Comparison of ENCODE assay signal across 12 mouse cellular contexts in genomic region chr10:103027226-103027930, GRCm38 (mm10). TPM values are rescaled to one million over a fixed set of nuclear protein-coding genes. Genes with fewer than 3 reads are reported as not detected.
DNase-seq lines count a peak whose midpoint lies in the region; ATAC-seq and TF ChIP-seq lines count a peak whose summit lies in the region.
"Had no signal": no experiment of that assay in that cellular context is flagged by ENCODE, and none has a peak within 500 bp of the region (broad histone marks: within the 10 kb centered on the region; RNA-seq: fewer than 3 reads in every experiment).

No protein-coding gene starts in this region.

- WGBS in heart, embryonic 13.5 days: 2% methylated on average over 20 of the region's 20 CpGs
- WGBS in liver, embryonic 11.5 days: 2% methylated on average over 20 of the region's 20 CpGs
- 2% methylated on average over 20 of the region's 20 CpGs for WGBS in liver, embryonic 12.5 days (ENCODE audit: insufficient replicate concordance)
- 1% methylated on average over 20 of the region's 20 CpGs for WGBS in embryonic facial prominence, embryonic 13.5 days
- WGBS in liver, postnatal 0 days (ENCODE audit: insufficient replicate concordance): 3% methylated on average over 20 of the region's 20 CpGs

- TF ChIP-seq EP300 in liver, postnatal 0 days (IDR thresholded peaks at IDR 0.05; ENCODE audit: low read depth): no peak

- no peak for TF ChIP-seq CTCF in liver, postnatal 0 days (IDR thresholded peaks at IDR 0.05; ENCODE audit: low read depth)

- H3K9me3 ChIP-seq in heart, embryonic 13.5 days: no peaks in the 10 kb centered on the region
- H3K9me3 ChIP-seq in liver, embryonic 11.5 days (ENCODE audit: control insufficient read depth, low read length): no peaks in the 10 kb centered on the region
- no peaks in the 10 kb centered on the region for H3K9me3 ChIP-seq in liver, embryonic 12.5 days (replicated peaks)
- no peaks in the 10 kb centered on the region for H3K9me3 ChIP-seq in embryonic facial prominence, embryonic 13.5 days
- H3K9me3 ChIP-seq in liver, postnatal 0 days (ENCODE audit: low read length): no peaks in the 10 kb centered on the region

- intact Hi-C loops in heart, postnatal 14 days (cut with DNase I): no loop called here

- no peaks in the 10 kb centered on the region for H3K36me3 ChIP-seq in heart, embryonic 13.5 days
- no peaks in the 10 kb centered on the region for H3K36me3 ChIP-seq in liver, embryonic 11.5 days (ENCODE audit: control insufficient read depth, insufficient read depth, low read length)
- H3K36me3 ChIP-seq in liver, embryonic 12.5 days: no peaks in the 10 kb centered on the region
- H3K36me3 ChIP-seq in embryonic facial prominence, embryonic 13.5 days: 0 out of 2 replicates have a peak, but pooled peaks cover 4% of the 10 kb centered on the region
- H3K36me3 ChIP-seq in liver, postnatal 0 days (replicated peaks; ENCODE audit: insufficient read depth, low read length): no peaks in the 10 kb centered on the region

- DNase-seq in heart, postnatal 14 days: no peak
- DNase-seq in liver, embryonic 11.5 days (ENCODE audit: low spot score): no peak
- DNase-seq in liver, postnatal 0 days: no peak
- DNase-seq in left cerebral cortex, adult 18-20 months (ENCODE audit: low spot score in 2 of 2): no peak
- no peak for DNase-seq in testis, postnatal 10 days (ENCODE audit: low spot score)
- DNase-seq: lung, adult 18-20 months had no signal

- H3K4me1 ChIP-seq in heart, embryonic 13.5 days: peaks cover 18% of the 10 kb centered on the region
- H3K4me1 ChIP-seq in liver, embryonic 11.5 days (replicated peaks; ENCODE audit: control insufficient read depth, insufficient read depth, low read length): no peaks in the 10 kb centered on the region
- no peaks in the 10 kb centered on the region for H3K4me1 ChIP-seq in liver, embryonic 12.5 days
- H3K4me1 ChIP-seq in embryonic facial prominence, embryonic 13.5 days: no peaks in the 10 kb centered on the region
- peaks cover 2% of the 10 kb centered on the region; the same call in 1 of the 2 replicates for H3K4me1 ChIP-seq in liver, postnatal 0 days (ENCODE audit: insufficient read depth)

- peak overlapping the region; percentile 79 for H3K4me2 ChIP-seq in heart, embryonic 13.5 days
- H3K4me2 ChIP-seq in liver, embryonic 11.5 days: peak overlapping the region; percentile 1; the same call in 1 of the 2 replicates
- no peak overlapping the region for H3K4me2 ChIP-seq in liver, embryonic 12.5 days
- H3K4me2 ChIP-seq in embryonic facial prominence, embryonic 13.5 days: peak overlapping the region; percentile 62
- H3K4me2 ChIP-seq in liver, postnatal 0 days (ENCODE audit: low read depth, low read length): 0 out of 2 replicates have a peak overlapping the region, but pooled peaks have one; percentile 55

- H3K27ac ChIP-seq in heart, embryonic 13.5 days (replicated peaks): no peak overlapping the region
- no peak overlapping the region for H3K27ac ChIP-seq in liver, embryonic 11.5 days (ENCODE audit: low read depth, low read length)
- H3K27ac ChIP-seq in liver, embryonic 12.5 days: no peak overlapping the region
- peak overlapping the region; percentile 99 for H3K27ac ChIP-seq in embryonic facial prominence, embryonic 13.5 days
- H3K27ac ChIP-seq in liver, postnatal 0 days (ENCODE audit: low read depth): no peak overlapping the region

- peak overlapping the region; percentile 55 for H3K4me3 ChIP-seq in heart, embryonic 13.5 days
- H3K4me3 ChIP-seq in liver, embryonic 11.5 days (ENCODE audit: low read depth, low read length): no peak overlapping the region
- H3K4me3 ChIP-seq in liver, embryonic 12.5 days: no peak overlapping the region
- peak overlapping the region; percentile 70 for H3K4me3 ChIP-seq in embryonic facial prominence, embryonic 13.5 days
- H3K4me3 ChIP-seq in liver, postnatal 0 days (ENCODE audit: low read depth, low read length): peak overlapping the region; percentile 31; the same call in 1 of the 2 replicates

- H3K9ac ChIP-seq in heart, embryonic 13.5 days: no peak overlapping the region
- H3K9ac ChIP-seq in liver, embryonic 11.5 days (ENCODE audit: low read depth, low read length): no peak overlapping the region
- H3K9ac ChIP-seq in liver, embryonic 12.5 days: no peak overlapping the region
- peak overlapping the region; percentile 98 for H3K9ac ChIP-seq in embryonic facial prominence, embryonic 13.5 days
- no peak overlapping the region for H3K9ac ChIP-seq in liver, postnatal 0 days (replicated peaks)

- ATAC-seq in heart, embryonic 13.5 days (ENCODE audit: extremely low read depth, insufficient number of reproducible peaks, low FRiP score, low TSS enrichment): no peak
- ATAC-seq in liver, embryonic 11.5 days (replicated peaks; ENCODE audit: low FRiP score): no peak
- no peak for ATAC-seq in liver, embryonic 12.5 days
- no peak for ATAC-seq in embryonic facial prominence, embryonic 13.5 days (ENCODE audit: insufficient number of reproducible peaks, insufficient read depth, low FRiP score, low TSS enrichment, low read depth)
- ATAC-seq in liver, postnatal 0 days: no peak

- H3K27me3 ChIP-seq in heart, embryonic 13.5 days (replicated peaks): peaks cover 75% of the 10 kb centered on the region
- H3K27me3 ChIP-seq in liver, embryonic 11.5 days (replicated peaks; ENCODE audit: control insufficient read depth, insufficient read depth, low read length): peaks cover 68% of the 10 kb centered on the region
- H3K27me3 ChIP-seq in liver, embryonic 12.5 days (replicated peaks): peaks cover 68% of the 10 kb centered on the region
- H3K27me3 ChIP-seq in embryonic facial prominence, embryonic 13.5 days: peaks cover 39% of the 10 kb centered on the region
- H3K27me3 ChIP-seq in liver, postnatal 0 days (ENCODE audit: insufficient read depth, low read length): peaks cover 72% of the 10 kb centered on the region
- H3K27me3 ChIP-seq: CH12.LX had no signal

RNA-seq across cellular contexts. Expression of gene Alx1, which starts 2.6 kb away (rescaled TPM):
- 0.47 and 0.64 TPM in 2 replicates for polyA plus RNA-seq in heart, embryonic 13.5 days (2015; fragmentation: Nextera tagmentation; extraction: Ambion mirVana)
- total RNA-seq in heart, postnatal 14 days (2021): not detected
- polyA plus RNA-seq in liver, embryonic 11.5 days (2014; fragmentation: Nextera tagmentation; extraction: Ambion mirVana): 3.1 and 3.2 TPM in 2 replicates
- polyA plus RNA-seq in liver, embryonic 12.5 days (2016; fragmentation: Nextera tagmentation; extraction: Ambion mirVana): 0.17 and 0.33 TPM in 2 replicates
- polyA plus RNA-seq in embryonic facial prominence, embryonic 13.5 days (2015; fragmentation: Nextera tagmentation; extraction: Ambion mirVana): 377 and 403 TPM in 2 replicates
- polyA plus RNA-seq in liver, postnatal 0 days (2015; fragmentation: Nextera tagmentation; extraction: Ambion mirVana): not detected in 2 replicates
- not detected for total RNA-seq in left cerebral cortex, adult 18-20 months (2021)
- total RNA-seq: CH12.LX; layer of hippocampus, adult 18-20 months had no signal
- polyA plus RNA-seq: cerebellum, adult 2 months had no signal

Comparison
In these comparisons a context has a peak if more than half of its experiments do, and no peak if none do; other contexts are left out.
1. H3K4me3 ChIP-seq: peak in heart, embryonic 13.5 days (single experiment), embryonic facial prominence, embryonic 13.5 days (single experiment) and liver, postnatal 0 days (single experiment); none in liver, embryonic 11.5 days (single experiment) and liver, embryonic 12.5 days (single experiment).
2. RNA of gene Alx1, which starts 2.6 kb away (polyA plus RNA-seq): 377 to 403 TPM in embryonic facial prominence, embryonic 13.5 days; 3.1 to 3.2 TPM in liver, embryonic 11.5 days, 0.47 to 0.64 TPM in heart, embryonic 13.5 days, 0.17 to 0.33 TPM in liver, embryonic 12.5 days and not detected in liver, postnatal 0 days; every median in the first group is over 10 times any median in the second.